Mouse (Mus musculus) erythroblast, embryonic 14.5 days (primary cell): ENCODE data around the gene Zfp36.

Experiments
- GATA1 ChIP-seq: IDR thresholded peaks from 2 replicates; pipeline ENCODE4 v1.6.1; 2012; ENCODE audit warnings: low read length, inconsistent platforms, mixed read lengths
- TAL1 ChIP-seq: IDR thresholded peaks from 3 replicates; pipeline ENCODE4 v1.6.1; 2012; ENCODE audit warnings: low read length, inconsistent platforms, mixed read lengths

- TF ChIP-seq TAL1 (no peak), GATA1 (no peak)
These were observed 21.9 kb upstream of the Zfp36 start for GRCm38 (mm10) chr7:28401942-28402341.
